Mouse (Mus musculus) ovary, adult 18-20 months (tissue): ENCODE data around the gene Nudt5.

Source experiments
- DNase-seq: peaks from one replicate; pipeline ENCODE4 v3.0.0; 2022; ENCODE audit warnings: low spot score, mixed read lengths

Gene Nudt5

GRCm38 (mm10) chr2:5867681-5868080, 22.9 kb downstream of the Nudt5 start:
- DNase-seq = no peak

GRCm38 (mm10) chr2:5869746-5870145, 24.9 kb downstream of the Nudt5 start:
- no peak for DNase-seq

GRCm38 (mm10) chr2:5877446-5877845, 32.6 kb downstream of the Nudt5 start:
- DNase-seq = no peak

- no peak for DNase-seq
Measured at GRCm38 (mm10) chr2:5888865-5889264, 44.0 kb downstream of the Nudt5 start.

GRCm38 (mm10) chr2:5889412-5889811, 44.6 kb downstream of the Nudt5 start:
- no peak for DNase-seq

GRCm38 (mm10) chr2:5894296-5894695, 49.5 kb downstream of the Nudt5 start:
- no peak for DNase-seq

GRCm38 (mm10) chr2:5894843-5895570, 50.2 kb downstream of the Nudt5 start, which contains the start of gene Sec61a2:
Gene Sec61a2, minus strand, starts transcription at chr2:5895432.
- peak; percentile 96 for DNase-seq

GRCm38 (mm10) chr2:5900145-5900544, 55.3 kb downstream of the Nudt5 start:
- DNase-seq = no peak

- DNase-seq = peak; percentile 24
Measured at GRCm38 (mm10) chr2:5906092-5906491, 61.3 kb downstream of the Nudt5 start.

- DNase-seq = no peak
Measured at GRCm38 (mm10) chr2:5906625-5907024, 61.8 kb downstream of the Nudt5 start.

- DNase-seq = no peak
Measured at GRCm38 (mm10) chr2:5911282-5911965, 66.6 kb downstream of the Nudt5 start.
